Mouse (Mus musculus): ENCODE data around the gene Ache.
A peak's percentile ranks its signal among the peaks of the same experiment; 100 is the strongest.

The Ache gene

DNA sequence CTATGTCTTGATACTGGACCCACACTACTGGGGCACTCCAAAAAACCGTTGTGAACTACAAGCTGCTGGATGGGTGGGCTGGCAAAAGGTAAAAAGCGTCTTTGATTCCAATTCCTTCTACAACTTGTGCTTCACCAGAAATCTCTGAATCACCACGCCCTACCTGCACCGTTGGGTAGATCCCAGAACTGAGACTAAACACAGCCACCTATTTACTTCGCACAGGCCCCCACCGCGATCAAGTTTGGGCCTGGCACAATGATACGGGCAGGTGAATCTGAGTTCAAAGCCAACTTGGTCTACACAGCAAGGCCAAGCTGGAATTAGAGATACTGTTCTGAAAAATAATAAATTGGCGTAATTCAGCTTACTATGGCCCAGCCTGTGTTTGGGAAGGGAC, 8.0 kb downstream of the Ache start:
- DNase-seq (ENCODE audit: low spot score in 2 of 2): no peak

DNA sequence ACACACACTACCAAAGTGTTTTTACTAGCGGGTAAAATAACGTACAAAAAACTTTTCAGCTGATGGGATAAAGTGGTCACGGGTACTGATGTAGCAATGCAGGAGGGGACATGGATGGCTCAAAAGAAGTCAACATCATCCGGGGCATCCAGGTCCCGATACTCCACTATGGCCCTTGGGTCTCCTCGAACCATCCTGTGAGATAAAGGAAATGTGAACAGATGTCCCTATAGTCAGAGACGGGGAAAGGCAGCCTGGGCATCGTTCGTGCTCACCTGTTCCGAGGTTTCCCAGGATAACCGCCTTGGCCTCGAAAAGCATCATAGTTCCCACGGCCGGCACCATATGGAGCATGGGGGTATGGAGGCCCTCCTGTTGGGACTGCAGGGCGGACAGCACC, 8.4 kb downstream of the Ache start:
- DNase-seq (ENCODE audit: low spot score in 2 of 2): no peak

DNA sequence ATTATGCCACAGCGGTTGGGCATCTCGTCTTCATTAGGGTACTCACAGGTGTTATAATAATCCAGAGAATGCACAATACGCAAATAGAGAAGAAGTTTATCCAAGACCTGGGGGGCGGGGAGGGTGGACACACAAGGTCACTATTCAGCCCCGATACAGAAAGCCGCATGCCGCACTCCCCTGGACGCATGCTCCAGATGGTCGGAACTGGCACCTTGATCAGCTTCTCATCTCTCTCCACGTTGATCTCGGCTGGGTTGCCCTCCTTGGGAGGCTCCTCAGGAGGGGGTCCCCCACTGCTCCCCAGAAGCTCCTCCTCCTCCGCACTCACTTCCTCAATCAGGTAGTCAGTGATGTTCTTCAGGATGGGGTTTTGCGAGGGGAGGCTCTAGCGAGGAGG, 9.8 kb downstream of the Ache start:
- DNase-seq (ENCODE audit: low spot score in 2 of 2): no peak

- DNase-seq (ENCODE audit: low spot score in 2 of 2): no peak
These were observed 11.9 kb downstream of the Ache start for GRCm38 (mm10) chr5:137299240-137299639.

- DNase-seq (ENCODE audit: low spot score in 2 of 2): no peak
These were observed 13.9 kb downstream of the Ache start for GRCm38 (mm10) chr5:137301253-137301652.

DNA sequence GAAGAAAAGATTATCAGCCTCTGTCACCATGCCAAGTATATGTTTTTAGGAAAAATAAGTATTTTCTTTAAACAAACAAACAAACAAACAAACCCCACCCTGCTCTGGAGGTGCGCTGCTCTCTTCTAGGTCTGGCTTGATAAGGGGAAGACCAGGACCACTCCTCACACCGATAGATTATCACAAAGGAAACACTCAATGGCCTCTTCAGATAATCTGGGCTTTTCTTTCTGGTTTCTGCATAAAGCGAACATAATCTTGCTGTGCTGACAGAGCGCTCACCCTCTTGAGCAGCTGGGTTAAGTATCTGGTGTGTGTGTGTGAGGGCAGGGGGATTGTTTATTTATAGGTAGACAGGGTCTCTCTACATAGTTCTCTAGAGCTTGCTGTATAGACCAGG, 16.3 kb downstream of the Ache start:
- DNase-seq (ENCODE audit: low spot score in 2 of 2): no peak

DNA sequence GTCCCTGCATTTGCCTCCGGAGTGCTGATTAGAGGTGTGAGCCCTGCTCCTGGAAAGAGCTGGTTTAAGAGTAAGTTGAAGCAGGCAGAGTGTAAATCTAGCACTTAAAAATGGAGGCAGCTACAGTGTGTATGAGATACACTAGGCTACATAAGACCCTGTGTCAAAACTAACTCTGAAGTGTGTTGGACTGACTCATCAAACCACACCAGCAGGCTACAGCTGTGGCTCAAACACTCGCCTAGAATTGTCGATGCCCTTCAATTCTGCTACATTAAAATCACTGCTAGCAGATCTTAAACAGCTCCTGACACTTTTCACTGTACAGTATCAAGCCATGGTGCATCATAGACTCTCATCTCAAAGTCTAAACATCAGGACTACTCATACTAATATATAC, 16.8 kb downstream of the Ache start:
- no peak for DNase-seq (ENCODE audit: low spot score in 2 of 2)

DNA sequence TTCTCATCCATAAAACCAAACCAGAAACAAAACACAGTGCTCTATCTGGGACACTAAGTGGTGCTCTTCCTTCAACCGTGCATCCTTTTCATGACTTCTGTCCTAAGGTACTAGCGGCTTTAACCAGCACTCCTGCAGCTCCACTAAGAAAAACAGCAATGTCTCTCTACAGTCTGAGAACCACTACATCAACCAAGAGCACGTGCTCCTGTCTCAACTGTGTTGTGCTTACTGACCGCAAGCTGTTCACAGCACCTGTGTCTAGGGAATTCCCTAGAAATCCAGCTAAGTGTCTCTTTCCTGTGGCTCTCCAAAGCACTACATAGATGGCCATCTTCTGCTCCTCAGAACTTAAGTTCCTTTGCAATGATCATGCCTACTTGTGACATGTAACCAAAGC, 17.5 kb downstream of the Ache start:
- no peak for DNase-seq (ENCODE audit: low spot score in 2 of 2)

DNA sequence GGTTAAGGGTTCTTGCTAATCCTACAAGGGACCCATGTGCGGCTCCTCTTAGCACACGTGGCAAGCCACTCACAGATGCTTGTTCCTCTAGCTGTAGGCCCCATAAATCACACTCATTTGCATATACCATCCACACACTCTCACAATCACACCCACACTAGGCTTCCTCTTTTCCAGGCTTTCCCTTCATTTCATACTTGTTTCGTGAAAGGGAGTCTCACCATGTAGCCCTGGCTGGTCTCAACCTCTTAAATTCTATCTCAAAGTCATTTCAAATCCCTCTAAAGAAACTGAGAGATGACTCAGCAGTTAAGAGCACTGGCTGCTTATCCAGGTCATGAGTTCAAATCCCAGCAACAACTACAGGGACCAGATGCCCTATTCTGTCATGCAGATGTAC, 18.5 kb downstream of the Ache start:
- no peak for DNase-seq (ENCODE audit: low spot score in 2 of 2)

GRCm38 (mm10) chr5:137306439-137307005, 19.2 kb downstream of the Ache start:
- DNase-seq (ENCODE audit: low spot score in 2 of 2): no peak

- DNase-seq (ENCODE audit: low spot score in 2 of 2): peak; percentile 77 to 92
These were observed 20.0 kb downstream of the Ache start, which contains the start of gene Srrt for GRCm38 (mm10) chr5:137307071-137307912. Gene Srrt, minus strand, starts transcription at chr5:137307674.

DNA sequence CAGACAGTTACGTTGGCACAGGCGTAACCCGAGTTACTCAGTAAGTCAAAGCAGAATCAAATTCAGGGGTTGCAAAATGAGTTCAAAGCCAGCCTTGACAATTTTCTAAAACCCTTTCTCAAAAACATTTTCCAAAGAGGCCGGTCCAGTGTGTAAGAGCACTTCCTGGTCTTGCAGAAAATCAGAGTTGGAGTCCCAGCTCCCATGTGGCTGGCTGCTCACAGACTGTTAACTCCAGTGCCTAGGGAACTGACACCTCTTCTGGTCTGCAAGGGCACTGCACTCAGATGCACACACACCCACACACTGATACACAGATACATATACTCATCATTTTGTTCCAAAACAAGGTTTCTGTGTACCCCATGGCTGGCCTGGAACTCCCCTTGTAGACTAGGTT, 21.0 kb downstream of the Ache start:
- DNase-seq (ENCODE audit: low spot score in 2 of 2): no peak

DNA sequence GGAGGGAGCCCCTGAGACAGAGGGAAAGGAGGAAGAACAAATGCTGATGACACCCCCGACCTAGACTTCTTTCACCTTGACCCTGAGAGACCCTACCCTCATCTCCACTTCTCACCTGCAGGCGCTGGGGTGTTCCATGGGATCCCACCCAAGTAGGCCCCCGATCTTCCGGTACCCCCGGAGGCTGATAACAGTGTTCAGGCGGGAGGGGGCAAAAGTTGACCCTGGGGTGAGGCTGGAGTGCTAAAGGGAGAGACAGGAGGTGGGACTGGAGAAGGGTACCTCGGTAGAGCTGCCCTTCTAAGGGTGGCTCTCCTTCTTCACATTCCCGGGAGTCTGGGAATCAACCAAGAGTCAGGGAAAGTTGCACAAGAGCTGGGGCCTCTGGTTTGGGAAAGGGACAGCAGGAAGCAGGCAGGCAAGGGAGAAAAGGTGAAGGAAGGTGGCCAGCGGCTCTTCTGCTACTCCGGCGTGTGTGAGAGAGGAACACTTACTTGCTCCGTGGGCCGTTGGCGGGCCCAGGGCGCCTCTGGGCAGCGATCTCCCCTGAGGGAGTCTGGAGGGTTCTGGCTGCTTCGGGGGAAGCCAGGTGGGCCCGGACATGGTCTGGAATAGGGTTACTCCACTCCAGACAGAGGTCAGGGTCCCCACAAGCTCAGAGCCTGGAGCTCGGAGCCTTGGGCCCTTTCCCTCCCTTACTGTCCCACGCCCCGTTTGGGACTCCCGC, 26.3 kb downstream of the Ache start:
- no peak for DNase-seq (ENCODE audit: low spot score in 2 of 2)

DNA sequence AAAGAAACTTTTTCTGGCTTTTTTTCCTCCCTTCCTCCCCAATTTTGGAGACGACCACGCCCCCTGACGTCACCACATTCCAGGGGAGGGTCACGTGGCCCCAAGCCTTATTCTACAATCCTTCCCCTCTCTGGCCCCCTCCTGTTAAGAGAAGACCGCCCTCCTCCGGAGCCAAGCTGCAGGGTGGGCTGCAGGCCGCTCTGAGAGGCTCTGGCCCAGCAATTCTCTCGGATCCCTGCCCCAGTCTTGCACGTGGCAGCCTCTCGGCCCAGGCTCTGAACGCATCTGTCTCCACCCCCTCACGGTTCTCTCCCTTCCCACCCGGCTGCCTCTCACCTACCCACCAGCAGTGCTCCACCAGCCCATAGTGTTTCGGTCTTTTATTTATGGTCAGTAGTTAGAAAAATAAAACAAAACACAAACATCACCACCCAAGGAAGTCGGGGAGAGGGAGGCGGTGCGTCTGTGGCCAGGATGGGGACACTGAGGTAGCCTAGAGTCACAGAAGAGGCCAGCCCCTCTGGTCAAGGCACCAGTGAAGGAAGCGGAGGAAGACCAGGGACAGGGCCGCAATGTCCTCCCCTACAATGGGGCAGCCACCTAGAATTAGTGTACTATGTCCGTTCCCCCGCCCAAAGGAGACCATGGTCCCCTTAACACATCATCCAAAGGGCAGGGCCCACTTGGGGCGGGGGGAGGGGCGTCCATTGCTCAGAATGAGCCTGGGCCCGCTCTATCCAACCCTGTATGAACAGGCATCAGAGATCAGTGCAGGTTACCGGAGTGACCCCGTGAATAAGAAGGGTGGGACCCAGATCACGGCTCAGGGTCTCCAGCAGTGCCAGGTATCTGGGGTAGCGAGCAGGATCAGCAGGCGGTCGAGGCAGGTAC, 27.1 kb downstream of the Ache start, which contains the start of gene Trip6:
Gene Trip6 (minus strand): TSS at position 212 of the 891 bp plus-strand sequence.
- peak; percentile 45 to 72 for DNase-seq (ENCODE audit: low spot score in 2 of 2)

DNA sequence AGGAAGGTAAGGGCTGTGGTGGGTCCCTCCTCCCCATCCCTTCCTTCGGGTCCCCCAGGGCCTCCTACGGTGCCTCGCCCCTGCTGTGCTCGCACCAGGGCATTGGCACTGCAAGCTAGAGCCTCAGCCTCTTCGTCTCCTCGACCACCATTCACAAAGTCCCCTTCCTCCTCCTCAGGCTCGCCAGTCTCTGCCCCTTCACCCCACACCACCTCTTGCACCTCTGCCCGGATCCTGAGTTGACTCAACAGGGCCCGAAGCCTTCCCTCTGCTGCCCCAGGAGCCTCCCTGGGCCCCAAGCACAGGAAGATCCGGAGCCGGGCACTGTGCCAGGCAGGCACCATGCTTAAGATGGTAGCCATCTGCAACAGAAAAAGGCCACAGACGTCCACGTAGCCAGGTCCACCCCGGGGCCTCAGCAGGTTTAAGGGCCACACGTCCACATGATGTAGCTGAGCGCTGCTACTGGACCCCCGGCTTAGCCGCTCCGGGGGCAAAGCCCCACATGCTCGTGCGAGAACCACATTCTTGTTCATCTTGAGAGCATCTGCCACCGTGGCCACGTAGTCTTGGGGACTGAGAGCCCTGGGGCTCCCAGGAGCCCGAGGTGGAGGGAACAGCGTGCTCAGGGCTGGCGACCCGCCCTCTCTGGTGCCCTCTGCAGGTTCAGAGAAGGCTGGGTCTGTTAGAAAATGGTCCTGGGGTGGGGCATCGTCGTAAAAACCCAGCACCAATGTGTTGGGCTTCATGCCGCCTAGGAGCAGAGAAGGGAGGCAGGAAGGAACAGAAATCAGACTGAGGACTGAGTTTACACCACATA, 28.0 kb downstream of the Ache start:
- DNase-seq (ENCODE audit: low spot score in 2 of 2): peak; percentile 45 to 71

DNA sequence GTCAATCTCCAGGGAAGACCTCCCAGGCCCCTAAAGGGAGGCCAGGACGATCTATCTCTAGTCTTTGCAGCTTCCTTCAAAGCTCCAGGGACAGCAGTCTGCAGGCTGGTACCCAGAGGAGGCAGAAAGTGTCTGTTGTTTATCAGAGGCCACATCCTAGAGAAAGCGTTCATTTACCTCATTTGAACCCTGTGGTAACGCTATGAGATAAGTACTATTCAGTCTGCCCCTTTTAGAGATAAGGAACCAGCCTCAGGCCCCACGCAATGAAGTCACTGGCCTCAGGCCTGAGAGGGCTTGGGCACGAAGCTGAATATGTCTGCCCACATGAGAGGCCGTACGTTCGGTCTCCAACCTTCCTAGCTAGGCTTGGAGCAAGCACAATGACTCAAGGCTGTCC, 30.0 kb downstream of the Ache start:
- DNase-seq (ENCODE audit: low spot score in 2 of 2): no peak

DNA sequence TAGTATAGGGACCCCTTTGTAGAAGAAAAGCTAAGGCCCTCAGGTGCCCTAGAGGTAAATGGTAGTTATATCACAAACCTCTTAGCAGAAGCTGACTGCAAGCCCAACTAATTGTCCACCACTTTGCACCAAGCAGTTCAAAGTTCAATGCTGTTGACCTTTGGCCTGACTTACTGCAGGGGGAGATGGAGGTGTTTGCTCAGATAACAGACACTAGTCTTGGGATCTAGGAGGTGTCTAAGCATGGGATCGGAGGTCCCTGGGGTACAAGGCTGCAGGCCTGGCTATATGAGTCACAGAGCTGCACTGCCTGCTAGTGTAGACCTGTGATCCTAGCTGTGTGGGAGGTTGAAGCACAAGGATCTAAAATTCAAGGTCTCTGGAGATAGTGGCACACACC, 31.3 kb downstream of the Ache start:
- DNase-seq (ENCODE audit: low spot score in 2 of 2): no peak

DNA sequence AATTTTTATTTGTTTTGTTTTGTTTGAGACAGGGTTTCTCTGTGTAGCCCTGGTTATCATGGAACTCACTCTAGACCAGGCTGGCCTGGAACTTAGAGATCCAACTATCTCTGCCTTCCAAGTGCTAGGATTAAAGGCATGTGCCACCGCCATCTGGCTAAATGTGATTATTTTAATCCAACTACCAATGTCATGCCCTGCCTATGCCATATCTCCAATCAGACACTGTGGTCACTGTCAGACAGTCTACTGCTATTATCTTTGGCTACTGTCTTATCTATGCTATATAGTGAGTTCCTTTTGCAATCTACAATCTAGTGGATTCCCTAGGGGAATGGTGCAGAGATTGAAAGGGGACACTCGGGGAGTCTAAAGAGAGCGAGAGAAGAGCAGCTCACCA, 33.7 kb downstream of the Ache start:
- no peak for DNase-seq (ENCODE audit: low spot score in 2 of 2)

- DNase-seq (ENCODE audit: low spot score in 2 of 2): no peak
These were observed 43.6 kb downstream of the Ache start for GRCm38 (mm10) chr5:137330910-137331309.

GRCm38 (mm10) chr5:137332857-137333511, 45.7 kb downstream of the Ache start:
- no peak for DNase-seq (ENCODE audit: low spot score in 2 of 2)

Data from spleen, postnatal 10 days (tissue).